Mouse (Mus musculus) heart, embryonic 15.5 days (tissue): ENCODE measurements around the gene Spen. TPM values are rescaled to one million over a fixed set of nuclear protein-coding genes. Genes with fewer than 3 reads are reported as not detected.
"Not testable (repeated sequence)": the region's sequence is repeated elsewhere in the genome, so short reads cannot be mapped to it uniquely, and the experiment has no call there.

Experiments used
- ATAC-seq: fragments of 200-750 bp; cut with Nextera tagmentation; replicated peaks from 2 replicates; pipeline ENCODE4 v1.8.0; 2017; ENCODE audit warnings: low read depth, moderate TSS enrichment; ENCODE audit not compliant: insufficient number of reproducible peaks, insufficient read depth, low FRiP score
- H3K27ac ChIP-seq: fragments of 300-500 bp; sonication (generic); 2 replicates; pipeline ENCODE4 v1.5.1; 2015; ENCODE audit warnings: mild to moderate bottlenecking, inconsistent platforms
- H3K27me3 ChIP-seq: fragments of 300-500 bp; sonication (generic); 2 replicates; pipeline ENCODE4 v1.6.1; 2015; ENCODE audit warnings: inconsistent platforms
- H3K36me3 ChIP-seq: fragments of 300-500 bp; sonication (generic); 2 replicates; pipeline ENCODE4 v1.6.1; 2015; ENCODE audit warnings: mild to moderate bottlenecking, inconsistent platforms
- H3K4me1 ChIP-seq: fragments of 300-500 bp; sonication (generic); replicated peaks from 2 replicates; pipeline ENCODE4 v1.6.1; 2015; ENCODE audit warnings: inconsistent platforms
- H3K4me2 ChIP-seq: fragments of 300-500 bp; sonication (generic); 2 replicates; pipeline ENCODE4 v1.6.1; 2015; ENCODE audit warnings: inconsistent platforms, mild to moderate bottlenecking, moderate library complexity
- H3K4me3 ChIP-seq: fragments of 300-500 bp; sonication (generic); 2 replicates; pipeline ENCODE4 v1.5.1; 2015; ENCODE audit warnings: mild to moderate bottlenecking, inconsistent platforms
- H3K9ac ChIP-seq: fragments of 300-500 bp; sonication (generic); 2 replicates; pipeline ENCODE4 v1.6.1; 2015; ENCODE audit warnings: mild to moderate bottlenecking, inconsistent platforms
- H3K9me3 ChIP-seq: fragments of 300-500 bp; sonication (generic); replicated peaks from 2 replicates; pipeline ENCODE4 v1.6.1; 2016; ENCODE audit warnings: inconsistent platforms
- WGBS: fragments of 180-500 bp; shearing (Covaris S2); methylation state at CpG from one replicate; pipeline ENCODE4 v1.1.7; 2015; ENCODE audit warnings: mixed read lengths; 5-methylcytosine and 5-hydroxymethylcytosine counted together
- polyA plus RNA-seq: library from polyadenylated mRNA; unstranded; fragments of >200 nt; fragmentation: Nextera tagmentation; extraction: Ambion mirVana; gene quantifications from 2 replicates; pipeline ENCODE4 v1.2.1, GENCODE M21; 2015

Gene Spen
- polyA plus RNA-seq, 1 experiment from 2014 or later: 6.3 TPM

DNA sequence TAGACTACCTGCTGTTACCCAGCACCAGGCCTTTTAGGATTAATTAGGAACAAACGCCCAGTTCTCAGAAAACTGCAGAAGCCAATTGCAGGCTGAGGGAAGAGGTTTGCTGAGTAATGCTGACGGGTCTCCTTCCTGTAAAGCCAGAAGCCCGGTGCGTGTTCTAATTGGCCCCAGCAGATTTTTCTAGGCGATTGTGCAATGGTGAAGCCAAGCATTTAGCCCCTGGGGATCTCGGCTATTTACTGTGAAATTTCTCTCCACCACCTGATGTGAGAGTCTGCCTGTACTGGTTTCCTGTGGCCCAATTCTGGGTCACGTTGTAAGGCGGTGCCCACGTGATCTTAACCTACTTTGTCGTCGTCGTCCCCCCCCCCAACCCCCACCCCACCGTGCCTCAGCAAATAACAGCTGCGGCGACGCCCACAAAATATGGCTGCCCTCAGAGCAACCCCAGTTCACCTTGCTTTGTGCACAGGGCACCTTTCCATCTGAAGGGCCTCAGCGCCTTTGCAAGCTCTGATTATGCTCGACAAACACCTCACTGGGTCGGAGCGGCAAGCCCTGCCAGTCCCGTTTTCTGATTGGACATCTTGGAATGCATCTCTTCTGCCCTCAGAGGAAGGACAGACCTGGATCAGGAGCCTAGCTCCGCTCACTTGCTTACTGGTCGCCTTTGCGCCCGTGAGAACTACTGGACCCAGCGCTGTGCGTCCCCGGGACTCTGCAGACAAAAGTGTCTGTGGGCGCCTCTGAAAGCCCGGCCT, 20.9 kb upstream of the Spen start:
- Histone ChIP-seq H3K9me3 (no peaks in the 10 kb centered on the region), H3K4me3 (peak overlapping the region; percentile 53), H3K27ac (peak overlapping the region; percentile 98), H3K27me3 (no peaks in the 10 kb centered on the region), H3K4me2 (peak overlapping the region; percentile 92), H3K36me3 (no peaks in the 10 kb centered on the region), H3K4me1 (peaks cover 19% of the 10 kb centered on the region), H3K9ac (peak overlapping the region; percentile 59)
- ATAC-seq: peak; percentile 79
- WGBS: under 1% methylated on average over 30 of the region's 30 CpGs

- H3K27ac ChIP-seq: peak overlapping the region; percentile 98
- H3K36me3 ChIP-seq: no peaks in the 10 kb centered on the region
- no peak for ATAC-seq
- peaks cover 19% of the 10 kb centered on the region for H3K4me1 ChIP-seq
- H3K9ac ChIP-seq: peak overlapping the region; percentile 59
- H3K27me3 ChIP-seq: no peaks in the 10 kb centered on the region
- H3K9me3 ChIP-seq: no peaks in the 10 kb centered on the region
- peak overlapping the region; percentile 53 for H3K4me3 ChIP-seq
- 12% methylated on average over 16 of the region's 16 CpGs for WGBS
- peak overlapping the region; percentile 92 for H3K4me2 ChIP-seq
Observed at GRCm38 (mm10) chr4:141558658-141559057, 20.3 kb upstream of the Spen start.

GRCm38 (mm10) chr4:141556163-141556562, 17.8 kb upstream of the Spen start:
- not testable (repeated sequence) for H3K4me3 ChIP-seq, H3K36me3 ChIP-seq, H3K4me2 ChIP-seq, H3K9me3 ChIP-seq, ATAC-seq, H3K27ac ChIP-seq, H3K27me3 ChIP-seq, H3K9ac ChIP-seq
- H3K4me1 ChIP-seq: peaks cover 23% of the 10 kb centered on the region
- WGBS: 88% methylated on average over 6 of the region's 6 CpGs

DNA sequence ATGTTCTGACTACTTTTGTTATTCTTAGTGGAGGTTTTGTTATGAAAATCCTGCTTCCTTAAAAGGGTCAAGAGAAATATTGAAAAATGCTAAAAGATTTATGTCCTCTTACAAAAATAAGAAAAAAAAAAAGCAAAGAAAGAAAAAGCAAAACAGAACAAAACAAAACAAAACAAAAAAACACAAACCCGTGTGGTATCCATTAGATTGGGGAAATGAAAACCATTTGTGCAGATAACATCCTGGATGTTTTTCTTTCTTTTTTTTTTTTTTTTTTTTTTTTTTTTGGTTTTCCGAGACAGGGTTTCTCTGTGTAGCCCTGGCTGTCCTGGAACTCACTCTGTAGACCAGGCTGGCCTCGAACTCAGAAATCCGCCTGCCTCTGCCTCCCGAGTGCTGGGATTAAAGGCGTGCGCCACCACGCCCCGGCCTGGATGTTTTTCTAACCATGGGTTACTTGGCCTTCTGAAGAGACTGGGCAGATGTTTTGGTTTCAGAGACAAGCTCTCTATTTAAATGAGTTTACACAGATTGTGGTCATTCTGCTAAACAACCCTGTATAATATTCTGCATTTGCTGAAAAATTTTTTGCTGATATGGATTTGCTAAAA, 16.0 kb upstream of the Spen start:
- 92% methylated on average over 7 of the region's 9 CpGs for WGBS
- H3K4me3 ChIP-seq, H3K9ac ChIP-seq, H3K9me3 ChIP-seq, H3K4me2 ChIP-seq, H3K27me3 ChIP-seq, H3K27ac ChIP-seq, ATAC-seq, H3K36me3 ChIP-seq: not testable (repeated sequence)
- peaks cover 17% of the 10 kb centered on the region for H3K4me1 ChIP-seq

- 26% methylated on average over 2 of the region's 2 CpGs for WGBS
Observed at GRCm38 (mm10) chr4:141552484-141552883, 14.1 kb upstream of the Spen start.

GRCm38 (mm10) chr4:141547299-141547698, 8.9 kb upstream of the Spen start:
- WGBS: 18% methylated on average over 9 of the region's 9 CpGs
- H3K9me3 ChIP-seq: no peaks in the 10 kb centered on the region
- peak overlapping the region; percentile 97 for H3K9ac ChIP-seq
- peak overlapping the region; percentile 72 for H3K4me2 ChIP-seq
- no peaks in the 10 kb centered on the region for H3K36me3 ChIP-seq
- H3K4me3 ChIP-seq: peak overlapping the region; percentile 77
- ATAC-seq: no peak
- peak overlapping the region; percentile 100 for H3K27ac ChIP-seq
- H3K4me1 ChIP-seq: peaks cover 11% of the 10 kb centered on the region
- H3K27me3 ChIP-seq: no peaks in the 10 kb centered on the region

More at GRCm38 (mm10) chr4:141552484-141552883, 14.1 kb upstream of the Spen start:
- Histone ChIP-seq H3K27ac (no peak overlapping the region), H3K4me3 (no peak overlapping the region), H3K9ac (0 out of 2 replicates have a peak overlapping the region, but pooled peaks have one; percentile 4), H3K4me1 (peaks cover 10% of the 10 kb centered on the region), H3K27me3 (no peaks in the 10 kb centered on the region), H3K9me3 (no peaks in the 10 kb centered on the region), H3K4me2 (no peak overlapping the region), H3K36me3 (no peaks in the 10 kb centered on the region)
- peak; percentile 39; the same call in 1 of the 2 replicates for ATAC-seq

DNA sequence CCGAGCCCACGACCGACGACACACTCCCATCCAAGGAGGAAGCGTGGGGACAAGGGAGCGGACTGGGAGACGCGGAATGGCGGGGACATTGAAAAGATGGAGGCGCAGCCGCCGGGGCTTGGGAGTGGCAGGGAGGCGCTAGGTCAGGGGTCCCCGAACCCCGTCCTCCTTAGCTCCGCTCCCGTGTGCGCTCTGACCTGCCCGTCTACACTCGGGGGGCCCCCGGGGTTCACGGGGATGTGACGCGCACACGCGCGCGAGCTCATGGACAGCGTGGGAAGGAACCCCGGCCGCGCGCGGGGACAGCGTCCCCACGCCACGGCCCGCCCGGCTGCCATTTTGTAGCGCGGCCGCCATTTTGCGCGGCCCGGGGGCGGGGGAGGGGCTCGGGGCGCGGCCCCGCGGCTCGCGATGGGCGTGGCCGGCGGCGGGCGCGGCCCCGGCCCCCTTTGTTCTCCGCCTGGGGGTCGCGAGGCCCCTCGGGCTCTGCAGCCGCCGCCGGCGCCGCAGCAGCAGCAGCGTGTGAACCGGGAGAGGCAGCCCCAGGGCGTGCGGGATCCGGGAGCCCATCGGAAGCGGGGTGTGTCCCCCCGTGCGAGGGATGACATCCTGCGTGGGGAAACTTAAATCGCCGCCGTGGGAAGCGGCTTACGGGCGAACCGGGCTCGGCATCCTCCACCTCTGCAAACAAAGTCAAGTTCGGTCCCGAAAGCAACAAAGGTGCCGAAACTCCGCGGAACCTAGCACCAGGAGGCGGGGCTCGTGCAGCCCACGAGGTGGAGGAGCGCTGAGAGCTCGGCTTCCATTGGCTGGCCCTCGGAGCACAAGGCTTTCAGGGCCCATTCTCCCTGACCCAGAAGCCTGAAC, 8.2 kb upstream of the Spen start:
- Histone ChIP-seq H3K9me3 (no peaks in the 10 kb centered on the region), H3K4me2 (peak overlapping the region; percentile 72), H3K36me3 (no peaks in the 10 kb centered on the region), H3K27me3 (no peaks in the 10 kb centered on the region), H3K4me3 (peak overlapping the region; percentile 77), H3K9ac (peak overlapping the region; percentile 97), H3K27ac (peak overlapping the region; percentile 100), H3K4me1 (peaks cover 11% of the 10 kb centered on the region)
- ATAC-seq: peak; percentile 77
- under 1% methylated on average over 98 of the region's 98 CpGs for WGBS

DNA sequence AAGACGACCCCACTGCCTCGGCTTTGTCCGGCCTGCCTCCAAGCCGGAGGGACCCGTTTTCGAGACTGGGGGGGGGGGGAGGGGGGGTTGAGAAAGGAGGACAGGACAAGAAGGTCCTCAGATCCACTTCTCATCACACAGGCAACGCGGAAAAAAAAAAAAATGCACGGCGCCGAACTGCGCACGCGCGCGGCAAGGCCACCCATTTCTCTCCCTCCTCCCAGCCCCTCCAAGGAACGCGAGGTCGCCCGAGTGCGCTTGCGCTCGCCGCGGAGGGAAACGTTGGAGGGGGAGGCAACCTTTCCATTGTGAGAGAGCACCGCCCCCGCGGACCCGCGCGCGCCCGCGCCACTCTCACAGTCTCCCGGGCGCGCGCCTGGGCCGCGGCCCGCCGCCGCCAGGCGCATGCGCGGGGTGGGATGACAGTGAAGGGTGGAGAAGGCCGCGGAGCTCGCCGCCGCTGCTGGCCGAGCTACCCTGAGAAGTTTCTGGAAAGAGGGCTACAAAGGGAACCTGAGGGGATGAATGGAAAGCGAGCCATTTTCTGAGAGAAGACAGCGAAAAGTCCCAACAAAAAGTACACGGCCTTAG, 7.4 kb upstream of the Spen start:
- Histone ChIP-seq H3K4me3 (peak overlapping the region; percentile 77), H3K27ac (peak overlapping the region; percentile 100), H3K9me3 (no peaks in the 10 kb centered on the region), H3K27me3 (no peaks in the 10 kb centered on the region), H3K4me2 (peak overlapping the region; percentile 88), H3K9ac (peak overlapping the region; percentile 97), H3K4me1 (peaks cover 11% of the 10 kb centered on the region), H3K36me3 (no peaks in the 10 kb centered on the region)
- ATAC-seq: peak; percentile 84
- under 1% methylated on average over 55 of the region's 56 CpGs for WGBS

DNA sequence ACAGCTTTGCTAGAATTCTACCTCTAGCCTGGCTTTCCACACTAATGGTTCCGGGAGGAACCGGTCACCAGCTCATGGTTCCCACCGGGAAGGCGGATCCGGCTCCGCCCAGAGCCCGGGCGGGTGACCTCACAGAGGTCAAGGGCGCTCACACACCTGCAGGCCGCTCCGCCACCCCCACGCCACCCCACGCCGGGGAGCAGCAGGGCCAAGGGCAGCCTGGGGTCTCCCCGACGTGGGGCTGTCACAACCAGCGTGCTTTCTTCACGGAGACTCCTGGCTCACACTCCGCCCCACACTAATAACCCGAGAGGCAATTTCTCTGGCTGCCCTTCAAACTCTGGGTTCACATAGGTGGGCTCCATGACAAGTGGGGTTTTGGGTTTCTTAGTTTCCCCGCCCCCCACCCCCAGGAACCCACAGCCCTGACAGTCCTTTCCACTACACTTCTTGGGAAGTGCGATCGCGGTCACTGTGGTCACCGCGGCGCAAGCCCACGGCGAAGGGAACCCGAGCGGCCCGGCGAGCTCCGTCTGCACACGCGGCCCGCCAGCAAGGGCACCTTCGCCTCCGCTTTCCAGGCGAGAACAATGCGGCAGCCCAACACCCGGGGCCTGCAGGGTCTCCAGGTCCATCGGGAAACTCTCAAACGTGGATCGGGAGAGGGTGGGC, 6.8 kb upstream of the Spen start:
- H3K9me3 ChIP-seq: no peaks in the 10 kb centered on the region
- no peaks in the 10 kb centered on the region for H3K27me3 ChIP-seq
- H3K9ac ChIP-seq: peak overlapping the region; percentile 80
- H3K4me3 ChIP-seq: peak overlapping the region; percentile 77
- H3K4me2 ChIP-seq: peak overlapping the region; percentile 88
- no peaks in the 10 kb centered on the region for H3K36me3 ChIP-seq
- WGBS: under 1% methylated on average over 45 of the region's 45 CpGs
- peaks cover 11% of the 10 kb centered on the region for H3K4me1 ChIP-seq
- ATAC-seq: peak; percentile 51
- H3K27ac ChIP-seq: peak overlapping the region; percentile 100

- no peak for ATAC-seq
- Histone ChIP-seq H3K9me3 (no peaks in the 10 kb centered on the region), H3K27ac (peak overlapping the region; percentile 100), H3K9ac (no peak overlapping the region), H3K4me1 (peaks cover 14% of the 10 kb centered on the region), H3K36me3 (no peaks in the 10 kb centered on the region), H3K4me2 (peak overlapping the region; percentile 88), H3K27me3 (no peaks in the 10 kb centered on the region), H3K4me3 (peak overlapping the region; percentile 77)
- 37% methylated on average over 2 of the region's 2 CpGs for WGBS
Observed at GRCm38 (mm10) chr4:141544536-141544935, 6.1 kb upstream of the Spen start.
